Mouse (Mus musculus) naive thymus-derived CD4-positive, alpha-beta T cell, adult 2 months (primary cell): ENCODE results near the gene Rgmb.

Experiments used
- DNase-seq: peaks from one replicate; pipeline ENCODE4 v3.0.0-alpha.2; 2011; ENCODE audit warnings: low read depth

Rgmb gene

GRCm38 (mm10) chr17:15776349-15776748 is 54.5 kb downstream of the Rgmb start:
- DNase-seq = no peak

GRCm38 (mm10) chr17:15774565-15775215 is 56.1 kb downstream of the Rgmb start:
- DNase-seq = no peak

- DNase-seq = no peak
Measured at GRCm38 (mm10) chr17:15773956-15774355, 56.9 kb downstream of the Rgmb start.

- no peak for DNase-seq
Measured at GRCm38 (mm10) chr17:15769081-15769724, 61.6 kb downstream of the Rgmb start.

GRCm38 (mm10) chr17:15761191-15761590 is 69.6 kb downstream of the Rgmb start:
- no peak for DNase-seq
